Mouse (Mus musculus): ENCODE data around the gene Dock9. TPM values are rescaled to one million over a fixed set of nuclear protein-coding genes. Genes with fewer than 3 reads are reported as not detected.

The Dock9 gene
- total RNA-seq, 2 experiments from 2014 or later, result 256 to 267 TPM

DNA sequence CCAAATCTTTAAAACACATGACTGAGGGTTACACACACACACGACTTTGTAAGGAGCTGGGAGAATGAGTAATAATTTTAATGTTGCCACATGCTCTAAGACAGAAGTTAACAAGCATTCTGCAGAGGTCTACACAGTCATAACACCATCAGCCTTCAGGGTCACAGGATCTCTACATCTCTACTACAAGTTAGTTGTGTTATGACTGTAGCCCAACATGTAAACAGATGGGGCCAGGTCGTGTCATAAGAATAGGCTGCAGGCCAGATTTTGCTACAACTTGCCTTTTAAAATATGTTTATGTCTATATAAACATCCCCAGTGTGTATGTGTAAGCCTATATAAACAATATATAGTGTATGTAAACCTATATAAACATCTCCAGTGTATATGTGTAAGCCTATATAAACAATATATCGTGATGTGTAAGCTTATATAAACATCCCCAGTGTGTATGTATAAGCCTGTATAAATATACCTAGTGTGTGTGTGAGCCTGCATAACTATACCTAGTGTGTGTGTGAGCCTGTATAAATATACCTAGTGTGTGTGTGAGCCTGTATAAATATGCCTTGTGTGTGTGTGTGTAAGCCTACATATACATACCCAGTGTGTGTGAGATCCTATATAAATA is 130.9 kb downstream of the Dock9 start:
- DNase-seq (ENCODE audit: low spot score in 2 of 2), result no peak

DNA sequence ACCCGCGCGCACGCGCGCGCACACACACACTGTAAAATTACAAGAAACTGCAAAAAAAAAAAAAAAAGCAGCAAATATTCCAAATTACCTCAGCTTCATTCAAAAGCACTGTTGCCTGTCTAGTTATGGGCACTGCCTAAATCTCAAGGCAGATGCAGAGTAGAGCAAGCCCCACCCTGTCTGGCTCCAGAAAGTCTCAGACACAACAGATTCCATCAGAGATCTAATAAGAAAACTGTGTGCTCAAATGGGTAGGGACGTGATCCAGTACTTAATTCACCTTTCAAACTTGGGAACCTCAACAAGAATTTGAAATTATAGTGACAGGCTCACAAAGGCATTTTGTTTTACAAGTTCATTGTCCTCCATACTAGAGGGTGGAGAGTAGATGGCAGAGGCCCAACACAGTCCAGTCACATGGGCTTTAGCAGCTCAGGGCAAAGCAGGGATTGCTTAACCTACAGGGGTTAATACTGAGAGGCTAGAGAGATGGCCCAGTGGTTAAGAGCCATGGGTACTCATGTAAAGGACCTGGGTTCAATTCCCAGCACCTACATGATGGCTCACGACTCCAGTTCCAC is 131.9 kb downstream of the Dock9 start:
- DNase-seq (ENCODE audit: low spot score in 2 of 2), result no peak

DNA sequence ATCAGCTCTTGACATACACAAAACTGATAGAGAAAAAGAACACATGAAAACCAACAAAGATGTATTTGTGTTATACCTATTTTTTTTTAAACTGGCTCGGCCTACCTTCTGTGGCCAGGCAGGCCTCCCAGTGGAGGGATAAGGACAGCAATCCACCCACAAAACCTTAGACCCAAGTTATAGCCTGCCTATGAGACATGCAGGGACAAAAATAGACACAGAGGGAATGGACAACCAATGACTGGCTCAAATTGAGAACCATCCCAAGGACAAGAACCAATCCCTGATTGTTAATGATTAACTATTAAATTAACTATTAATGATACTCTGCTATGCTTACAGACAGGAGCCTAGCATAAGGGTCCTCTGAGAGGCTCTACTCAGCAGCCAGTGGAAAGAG is 133.7 kb downstream of the Dock9 start:
- no peak for DNase-seq (ENCODE audit: low spot score in 2 of 2)

DNA sequence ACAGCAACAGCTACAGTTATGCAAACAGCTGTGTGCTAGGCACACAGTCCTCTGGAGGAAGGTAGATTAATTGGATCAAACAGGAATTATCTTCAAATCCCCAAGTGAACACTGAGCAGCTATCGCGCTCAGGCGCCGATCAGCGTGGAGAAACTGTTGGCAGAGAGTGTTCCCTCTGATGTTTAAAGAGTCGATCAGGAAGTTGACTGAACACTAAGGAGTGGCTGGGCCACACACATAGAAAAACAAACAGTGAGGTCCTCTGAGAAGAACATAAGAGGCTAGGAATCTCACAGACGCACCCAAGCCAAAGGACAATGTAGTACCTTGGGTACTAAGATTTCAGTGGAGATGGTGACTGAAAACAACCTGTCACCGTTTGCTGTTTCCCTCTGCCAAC is 136.7 kb downstream of the Dock9 start:
- no peak for DNase-seq (ENCODE audit: low spot score in 2 of 2)

DNA sequence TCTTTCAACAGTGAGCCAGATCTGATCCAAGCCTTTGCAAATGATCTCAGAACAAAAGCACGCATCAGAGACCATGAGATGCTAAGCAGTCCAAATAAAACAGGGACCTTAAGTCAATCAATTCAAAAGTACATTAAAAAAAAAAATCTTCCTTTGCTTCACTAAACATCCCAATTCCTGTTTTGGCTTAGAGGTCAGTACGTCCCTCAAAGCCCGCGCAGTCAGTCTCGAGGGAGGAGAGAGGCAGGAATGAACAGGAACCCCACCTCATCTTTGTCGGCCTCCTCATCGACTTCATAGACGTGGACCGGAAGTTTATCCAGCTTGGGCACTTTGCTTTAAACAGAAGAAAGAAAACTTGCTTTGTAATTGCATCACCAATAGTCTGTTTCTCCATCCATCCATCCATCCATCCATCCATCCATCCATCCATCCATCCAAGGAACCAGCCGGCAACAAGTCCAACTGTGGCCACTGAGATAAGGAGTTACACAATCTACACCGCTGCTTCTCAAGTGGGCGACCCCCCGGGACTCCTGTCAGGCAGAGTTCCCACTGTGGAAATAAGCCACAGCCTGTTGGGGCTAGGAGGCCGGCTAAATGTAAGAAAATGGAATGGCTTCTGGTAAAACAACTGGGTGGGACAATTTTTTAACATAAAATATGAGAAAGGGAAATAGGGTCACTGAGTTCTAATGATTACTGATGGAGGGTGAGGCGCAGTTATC is 137.3 kb downstream of the Dock9 start:
- DNase-seq (ENCODE audit: low spot score in 2 of 2), result no peak

DNA sequence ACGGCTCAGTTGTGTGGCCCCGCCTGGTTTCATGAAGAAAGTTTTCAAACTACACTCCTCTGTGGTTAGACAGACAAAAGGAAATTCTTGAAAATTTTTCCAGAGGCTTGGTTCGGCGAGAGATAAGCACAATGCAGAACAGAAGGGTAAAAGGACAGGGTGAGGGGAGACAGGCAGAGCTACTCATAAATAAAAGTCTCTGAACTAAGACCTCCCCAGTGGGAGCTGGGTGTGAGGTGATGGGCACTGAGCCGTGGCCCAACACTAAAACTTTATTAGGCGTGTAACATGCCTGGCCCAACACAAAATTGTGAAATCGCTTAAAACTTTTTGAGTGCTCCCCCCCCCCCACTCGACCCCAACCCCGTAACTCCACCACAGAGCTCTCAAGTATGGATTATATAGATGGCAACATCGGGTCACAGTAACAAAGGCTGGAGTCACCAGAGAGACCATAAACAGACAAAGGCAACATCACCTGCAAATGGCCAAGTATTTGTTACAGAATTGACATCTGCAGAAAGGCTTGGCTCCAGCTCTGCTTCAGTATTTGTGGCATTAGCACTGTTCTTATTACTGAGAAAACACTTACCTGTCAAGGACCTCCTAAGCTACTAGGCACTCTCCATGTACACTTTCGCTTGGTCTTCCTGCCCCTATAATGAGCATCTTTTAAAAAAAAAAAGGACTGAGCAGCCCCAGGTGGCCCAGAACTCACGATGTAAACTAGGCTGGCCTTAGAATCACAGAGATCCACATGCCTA is 138.4 kb downstream of the Dock9 start:
- DNase-seq (ENCODE audit: low spot score in 2 of 2), result no peak

DNA sequence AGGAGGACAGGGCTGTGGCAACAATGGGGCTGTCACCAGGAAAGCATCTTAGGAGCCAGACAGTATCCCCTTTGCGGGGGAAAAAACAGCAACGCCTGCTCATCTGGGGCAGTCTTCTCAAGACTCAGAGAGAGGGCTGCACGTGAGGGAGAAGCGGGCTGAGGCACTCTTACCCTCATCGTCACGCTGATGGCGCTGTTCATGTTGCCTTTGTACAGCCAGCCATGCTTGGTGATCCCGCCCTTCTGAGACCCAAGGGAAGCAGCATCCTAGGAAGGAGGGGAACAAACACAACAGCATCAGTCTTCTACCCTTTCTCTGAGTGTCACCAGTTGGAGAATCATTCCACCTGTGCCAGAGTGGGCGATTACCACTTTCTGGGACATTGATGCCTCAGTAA is 139.1 kb downstream of the Dock9 start:
- DNase-seq (ENCODE audit: low spot score in 2 of 2), result no peak

DNA sequence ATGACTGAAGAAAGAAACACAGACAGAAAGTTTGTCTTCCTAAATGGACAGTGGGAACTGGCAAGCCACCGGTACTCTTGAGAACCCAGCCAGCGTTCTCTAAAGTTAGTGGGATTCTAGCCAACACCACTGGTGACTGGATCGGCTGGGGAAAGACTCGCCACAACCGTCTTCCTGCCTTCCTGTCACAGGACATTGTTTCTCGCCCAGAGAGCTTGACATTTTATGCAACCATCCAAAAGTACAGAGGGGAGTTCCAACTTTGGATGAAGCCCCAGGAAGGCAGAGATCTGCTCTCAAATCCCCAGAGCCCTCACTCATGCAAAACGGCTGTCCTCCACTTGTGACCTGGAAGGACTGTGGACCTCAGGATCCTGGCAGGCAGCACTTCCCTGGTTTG is 140.0 kb downstream of the Dock9 start:
- no peak for DNase-seq (ENCODE audit: low spot score in 2 of 2)

DNA sequence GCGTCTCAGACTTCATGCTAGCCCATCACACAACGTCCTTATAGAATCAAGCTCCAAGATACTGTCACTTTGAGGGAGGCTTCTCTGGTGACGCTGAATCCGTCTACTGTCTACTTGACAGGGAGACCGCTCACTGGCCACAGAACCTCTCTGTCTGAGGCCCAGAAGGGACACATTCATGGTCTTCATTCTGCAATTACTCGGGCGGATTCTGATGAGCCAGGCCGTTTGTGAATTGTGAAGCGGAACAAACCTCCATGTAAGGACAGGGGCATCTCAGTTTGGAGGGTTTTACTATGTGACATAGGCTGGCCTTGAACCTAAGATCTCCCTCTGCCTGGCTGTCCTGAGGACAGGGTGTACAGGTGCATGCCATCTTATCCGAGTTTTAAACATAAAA is 140.7 kb downstream of the Dock9 start:
- peak; percentile 15 to 33 for DNase-seq (ENCODE audit: low spot score in 2 of 2)

DNA sequence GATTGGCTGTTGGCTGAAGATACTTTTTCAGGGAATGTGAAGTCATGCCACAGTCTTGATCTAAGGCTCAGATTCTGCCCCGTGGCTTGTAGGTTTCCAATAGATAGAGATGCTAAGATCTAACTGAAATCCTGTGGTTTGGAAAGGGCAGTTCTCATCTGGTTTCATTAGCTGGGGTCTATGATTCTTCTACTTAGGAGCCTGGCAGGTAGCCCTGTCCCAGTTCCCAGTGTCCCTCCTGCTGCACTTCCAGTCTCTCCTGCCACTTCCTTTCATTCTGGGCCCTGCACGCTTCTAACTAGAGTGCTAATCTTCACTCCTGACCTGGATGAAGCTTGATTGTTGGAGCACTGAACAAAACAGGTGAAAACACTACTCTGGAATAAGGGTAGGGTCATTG is 142.7 kb downstream of the Dock9 start:
- DNase-seq (ENCODE audit: low spot score in 2 of 2), result no peak

DNA sequence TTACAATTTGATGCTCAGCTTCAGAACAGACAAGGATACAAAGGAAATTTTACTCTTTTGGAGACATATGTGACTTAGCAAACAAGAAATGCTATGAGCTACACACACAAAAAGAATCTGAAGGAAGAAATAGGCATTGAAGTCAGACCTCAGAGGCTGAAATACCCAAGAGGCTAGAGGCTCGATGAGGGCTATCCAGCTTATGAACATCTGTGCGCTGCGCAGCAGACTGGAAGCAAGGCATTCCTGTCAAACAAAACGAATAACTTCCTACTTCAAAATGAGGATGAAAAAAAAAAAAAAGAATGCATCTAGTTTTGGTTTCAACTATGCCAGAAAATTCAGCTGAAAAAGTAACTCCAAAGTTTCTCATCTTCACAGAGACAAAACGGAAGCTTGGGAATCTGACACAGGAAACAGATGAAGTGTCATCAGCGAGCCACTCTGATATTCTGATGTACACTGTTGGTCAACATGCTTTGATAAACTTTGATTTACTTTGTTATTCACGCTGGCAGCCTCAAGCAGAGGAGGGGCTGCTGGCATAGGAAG is 143.1 kb downstream of the Dock9 start:
- DNase-seq (ENCODE audit: low spot score in 2 of 2), result no peak

DNA sequence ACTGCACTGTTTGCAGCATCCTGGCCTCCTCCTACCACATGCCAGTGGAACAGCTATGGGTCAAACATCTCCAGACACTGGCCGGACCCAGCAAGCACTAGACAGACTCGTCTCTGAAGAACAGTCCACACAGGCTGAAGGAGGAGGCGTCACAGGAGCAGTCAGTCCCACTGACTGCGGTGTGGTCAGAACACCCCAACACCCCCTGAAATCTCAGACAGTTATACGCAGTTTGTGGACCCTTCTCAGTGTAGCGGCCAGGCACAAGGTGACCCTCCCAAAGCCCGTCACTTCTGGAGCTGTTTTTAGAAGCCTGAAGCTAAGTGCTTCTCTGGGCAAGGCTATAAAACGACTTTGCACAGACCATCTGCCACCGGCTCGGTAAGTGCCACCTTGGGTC is 143.9 kb downstream of the Dock9 start:
- no peak for DNase-seq (ENCODE audit: low spot score in 2 of 2)

DNA sequence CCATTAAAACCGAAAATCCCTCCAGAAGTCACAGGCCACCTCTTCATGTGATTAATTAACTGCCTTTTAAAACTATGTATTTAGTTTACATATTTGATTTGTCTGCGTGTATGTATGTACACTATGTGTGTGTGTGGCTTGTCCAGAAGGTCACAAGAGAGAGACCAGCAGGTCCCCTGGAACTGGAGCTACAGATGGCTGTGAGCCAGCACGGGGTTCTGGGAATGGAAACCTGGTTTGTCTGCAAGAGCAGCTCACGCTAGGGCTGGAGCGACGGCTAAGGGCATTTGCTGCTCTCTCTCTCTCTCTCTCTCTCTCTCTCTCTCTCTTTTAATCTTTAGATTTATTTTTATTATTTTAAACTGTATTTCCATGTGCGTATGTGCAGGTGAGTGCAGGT is 144.4 kb downstream of the Dock9 start:
- DNase-seq (ENCODE audit: low spot score in 2 of 2), result no peak

DNA sequence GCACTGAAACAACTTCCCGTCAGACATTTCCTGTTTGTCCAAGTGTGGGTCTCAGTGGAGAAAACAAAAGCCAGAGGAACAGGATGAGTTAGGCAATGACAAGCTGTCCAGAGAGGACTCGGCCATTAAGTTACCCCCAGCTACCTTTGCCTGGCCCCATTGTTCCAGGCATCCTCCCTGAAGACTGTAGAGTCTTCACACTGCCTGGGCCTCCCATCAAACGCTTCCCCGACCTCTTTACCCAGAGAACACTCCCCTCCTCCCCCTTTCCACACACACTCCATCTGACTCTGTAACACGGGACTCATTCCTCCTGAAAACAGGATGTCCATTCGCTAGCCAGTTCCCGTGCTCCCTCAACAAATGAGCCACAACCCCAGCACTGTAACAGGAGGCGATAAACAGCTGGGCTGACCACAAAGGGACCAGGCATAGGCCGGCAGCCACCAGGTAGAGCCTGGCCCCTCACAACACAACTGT is 149.0 kb downstream of the Dock9 start:
- DNase-seq (ENCODE audit: low spot score in 2 of 2), result no peak

DNA sequence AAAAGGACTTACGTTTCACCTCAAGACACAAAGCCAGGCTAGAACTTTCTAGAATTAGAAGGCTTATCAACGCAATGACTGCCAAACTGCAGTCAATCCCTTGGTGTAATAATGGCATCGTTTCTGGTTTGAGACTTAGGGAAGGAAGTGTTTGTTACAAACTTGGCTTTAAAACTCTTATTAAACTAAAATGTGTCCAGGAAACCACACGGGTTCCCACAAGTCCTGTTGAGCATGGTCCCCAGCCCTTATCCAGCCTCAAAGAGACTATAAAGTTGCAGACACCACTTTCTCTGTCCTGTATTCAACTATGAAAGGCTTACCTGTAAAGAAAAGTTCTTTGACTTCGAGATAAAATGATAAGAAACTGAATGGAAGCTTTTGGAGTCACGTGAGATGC is 149.9 kb downstream of the Dock9 start:
- DNase-seq (ENCODE audit: low spot score in 2 of 2), result no peak

DNA sequence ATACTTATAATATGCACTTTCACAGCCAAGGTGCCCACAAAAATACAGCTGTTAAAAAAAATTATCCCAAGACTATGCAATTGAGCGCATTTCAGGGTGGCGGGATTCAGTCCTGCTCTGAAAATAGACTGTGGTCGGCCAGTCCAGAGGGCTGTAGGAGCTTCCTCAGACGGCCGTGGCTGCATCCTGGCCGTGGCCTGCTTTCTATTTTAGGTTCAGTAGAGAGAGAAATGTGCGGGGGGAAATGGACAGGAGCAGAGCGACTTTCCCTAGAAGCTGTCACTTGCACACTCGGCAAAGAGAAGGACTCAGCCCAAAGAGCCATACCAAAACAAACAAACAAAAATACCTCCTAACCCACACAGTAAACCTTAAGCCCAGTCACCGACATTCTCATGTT is 151.0 kb downstream of the Dock9 start:
- DNase-seq (ENCODE audit: low spot score in 2 of 2), result no peak

DNA sequence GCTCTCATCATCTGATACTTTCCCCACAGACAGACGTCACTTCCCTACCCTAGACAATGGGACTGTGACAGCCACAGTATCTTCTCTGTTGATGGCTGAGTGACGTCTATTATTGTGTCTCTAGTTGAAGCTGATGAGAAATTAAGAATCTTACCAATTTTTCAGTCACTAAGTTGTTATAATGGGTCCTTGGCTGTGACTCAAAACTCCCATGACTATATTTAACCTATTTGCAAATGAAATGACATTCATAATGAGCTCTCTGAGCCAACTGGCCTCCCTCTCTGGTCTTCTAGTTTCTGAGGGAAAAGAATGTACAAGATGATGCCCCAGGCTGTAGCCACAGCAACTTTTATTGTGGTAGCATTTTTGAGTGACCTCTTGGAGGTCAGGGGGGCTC is 153.3 kb downstream of the Dock9 start:
- DNase-seq (ENCODE audit: low spot score in 2 of 2), result no peak

DNA sequence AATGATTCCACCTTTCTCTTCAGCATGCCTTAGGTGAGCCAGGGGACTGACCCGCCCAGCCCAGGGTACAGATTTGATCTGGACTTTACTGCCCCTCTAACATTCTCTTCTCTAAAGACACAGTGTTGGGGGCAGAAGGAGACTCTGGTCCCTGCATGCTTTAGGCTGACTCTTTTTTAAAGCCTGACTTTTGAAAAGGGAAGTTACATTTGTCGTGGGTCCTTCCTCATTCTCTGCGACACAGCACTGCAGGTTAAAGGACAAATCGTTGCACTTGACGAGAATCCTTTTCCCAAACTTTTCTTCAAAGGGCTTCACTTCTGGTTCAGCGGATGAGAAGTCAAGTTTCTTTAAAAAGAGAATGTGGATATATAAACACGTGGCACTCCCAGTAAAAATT is 156.4 kb downstream of the Dock9 start:
- no peak for DNase-seq (ENCODE audit: low spot score in 2 of 2)

DNA sequence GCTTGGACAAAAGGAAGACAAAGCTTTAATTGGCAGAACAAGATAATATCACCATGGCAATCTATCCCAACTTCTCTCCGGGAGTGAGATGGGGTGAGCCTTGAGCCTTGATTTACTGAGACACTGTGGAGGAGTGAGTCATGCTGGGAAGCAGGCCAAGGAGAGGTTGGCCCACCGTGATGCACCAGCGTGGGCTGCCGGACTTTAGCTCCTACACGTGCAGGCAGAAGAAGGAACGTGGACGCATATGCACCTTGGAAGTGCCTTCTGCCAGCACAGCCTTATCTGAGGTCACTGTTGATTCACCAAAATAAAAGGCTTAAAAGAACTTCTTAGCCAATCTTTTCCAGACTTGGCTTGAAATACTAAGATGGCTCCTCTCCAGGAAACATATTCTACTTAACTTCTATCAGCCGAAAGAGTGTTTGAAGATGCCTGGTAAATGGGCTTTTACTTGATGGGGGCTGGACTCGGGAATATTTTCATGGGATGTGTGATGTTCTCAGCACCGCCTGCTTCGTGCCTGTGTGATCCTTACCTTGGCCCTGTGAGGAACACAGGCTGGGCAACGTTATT is 160.6 kb downstream of the Dock9 start:
- DNase-seq (ENCODE audit: low spot score in 2 of 2), result no peak

DNA sequence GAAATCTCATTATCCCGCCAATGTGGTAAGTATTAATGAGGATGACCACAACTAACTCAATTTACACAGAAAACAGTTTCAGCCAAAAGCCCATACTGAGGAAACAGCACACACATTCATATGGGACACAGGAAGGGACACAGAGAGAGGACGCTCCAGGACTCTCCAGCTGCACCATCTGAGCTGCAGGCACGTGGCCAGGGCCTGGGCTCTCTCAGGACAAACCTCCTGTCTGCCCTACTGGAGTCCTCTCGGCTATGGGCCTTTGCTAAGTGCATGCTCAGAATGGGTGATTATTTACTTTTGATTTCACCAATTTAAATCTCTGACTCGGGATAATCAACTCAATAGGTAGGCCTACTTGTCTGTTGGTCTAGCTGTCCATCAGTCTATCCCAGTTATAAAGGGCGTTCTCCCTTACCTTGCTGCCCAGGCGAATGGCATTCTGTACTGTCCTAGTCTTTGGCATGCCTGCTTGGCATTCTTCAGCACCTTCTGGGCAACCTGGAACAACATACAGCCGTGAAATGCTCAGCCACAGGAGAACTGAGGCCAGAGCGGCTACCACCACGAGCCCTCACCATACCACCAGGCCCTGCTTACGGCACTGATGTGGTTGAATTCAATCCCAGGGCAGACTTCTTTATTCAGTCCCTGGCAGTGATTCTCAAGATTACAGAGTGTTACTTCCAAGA is 162.8 kb downstream of the Dock9 start:
- DNase-seq (ENCODE audit: low spot score in 2 of 2), result peak; percentile 39 to 65

All from layer of hippocampus, postnatal 14 days (tissue).